Mouse (Mus musculus) lung, adult 2 months (tissue): ENCODE results near the gene Lct. TPM values are rescaled to one million over a fixed set of nuclear protein-coding genes. Genes with fewer than 3 reads are reported as not detected.
"Not testable (repeated sequence)": the region's sequence is repeated elsewhere in the genome, so short reads cannot be mapped to it uniquely, and the experiment has no call there.

Experiments
- DNase-seq: peaks from one replicate; pipeline ENCODE4 v3.0.0; 2022
- H3K4me1 ChIP-seq: fragments of 200-500 bp; 2 replicates; pipeline ENCODE4 v1.6.1; 2011; ENCODE audit warnings: low read length; ENCODE audit not compliant: control insufficient read depth, insufficient read depth
- H3K4me3 ChIP-seq: fragments of 200-500 bp; replicated peaks from 2 replicates; pipeline ENCODE3; 2011; ENCODE audit warnings: low read depth, mild to moderate bottlenecking, control low read depth, low read length; ENCODE audit errors: extremely low read depth
- CTCF ChIP-seq: fragments of 200-500 bp; IDR thresholded peaks from 2 replicates; pipeline ENCODE4 v1.5.1; 2011; ENCODE audit warnings: mild to moderate bottlenecking, low read length, control low read depth; ENCODE audit not compliant: insufficient read depth
- POLR2A ChIP-seq: fragments of 200-500 bp; IDR thresholded peaks from 2 replicates; pipeline ENCODE4 v1.6.1; 2011; ENCODE audit warnings: low read depth, mild to moderate bottlenecking, control low read depth, low read length, borderline replicate concordance; ENCODE audit errors: extremely low read depth
- WGBS: fragments of 180-500 bp; shearing (Covaris S2); methylation state at CpG from one replicate; pipeline ENCODE4 v1.1.7; 2018; 5-methylcytosine and 5-hydroxymethylcytosine counted together
- polyA plus RNA-seq: library from polyadenylated mRNA; depleted of rRNA; stranded (reverse); fragments of >200 nt; gene quantifications from 2 replicates; pipeline ENCODE4 v1.2.3, GENCODE M21; 2012; rRNA removed

Gene Lct
- polyA plus RNA-seq, 1 experiment = 0.17 TPM

DNA sequence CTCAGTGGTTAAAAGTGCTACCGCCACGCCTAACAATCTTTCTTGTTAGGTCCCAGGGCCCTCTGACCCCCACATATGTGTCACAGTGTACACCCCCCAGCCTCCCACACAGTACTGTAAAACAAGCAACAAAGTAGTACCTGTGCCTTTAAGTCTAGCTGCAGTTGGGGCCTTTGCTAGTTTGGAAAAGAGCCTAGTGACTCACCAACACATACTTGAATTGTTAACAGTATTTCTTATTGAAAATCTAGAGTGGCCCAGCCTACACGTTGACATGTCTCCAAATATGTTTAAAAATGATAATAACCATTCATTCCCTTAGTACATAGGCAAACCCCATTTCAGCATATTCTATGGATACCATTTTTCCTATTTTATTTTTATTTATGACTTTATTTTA, 57.4 kb downstream of the Lct start:
- Histone ChIP-seq H3K4me3 (no peak overlapping the region), H3K4me1 (no peaks in the 10 kb centered on the region)
- TF ChIP-seq CTCF (no peak), POLR2A (no peak)
- 81% methylated on average over 3 of the region's 3 CpGs for WGBS
- no peak for DNase-seq

DNA sequence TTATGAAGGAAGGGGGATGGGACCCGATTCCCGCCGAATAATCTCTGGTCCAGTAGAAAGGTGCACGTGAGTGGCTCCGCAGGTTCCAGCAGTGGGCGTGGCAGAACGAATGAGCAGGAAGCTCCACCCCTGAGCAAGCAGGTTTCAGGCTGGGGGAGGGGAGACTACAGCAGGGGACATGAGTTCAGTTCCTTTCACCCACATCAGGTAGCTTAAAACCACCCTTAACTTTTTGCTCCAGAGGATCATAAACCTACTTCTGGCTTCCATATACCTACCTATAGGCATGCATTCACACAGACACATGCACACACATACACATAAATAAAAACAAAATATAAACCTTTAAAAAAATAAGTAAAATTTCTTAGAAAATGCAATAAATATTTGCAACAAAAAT, 61.1 kb downstream of the Lct start:
- 81% methylated on average over 7 of the region's 7 CpGs for WGBS
- not testable (repeated sequence) for DNase-seq

DNA sequence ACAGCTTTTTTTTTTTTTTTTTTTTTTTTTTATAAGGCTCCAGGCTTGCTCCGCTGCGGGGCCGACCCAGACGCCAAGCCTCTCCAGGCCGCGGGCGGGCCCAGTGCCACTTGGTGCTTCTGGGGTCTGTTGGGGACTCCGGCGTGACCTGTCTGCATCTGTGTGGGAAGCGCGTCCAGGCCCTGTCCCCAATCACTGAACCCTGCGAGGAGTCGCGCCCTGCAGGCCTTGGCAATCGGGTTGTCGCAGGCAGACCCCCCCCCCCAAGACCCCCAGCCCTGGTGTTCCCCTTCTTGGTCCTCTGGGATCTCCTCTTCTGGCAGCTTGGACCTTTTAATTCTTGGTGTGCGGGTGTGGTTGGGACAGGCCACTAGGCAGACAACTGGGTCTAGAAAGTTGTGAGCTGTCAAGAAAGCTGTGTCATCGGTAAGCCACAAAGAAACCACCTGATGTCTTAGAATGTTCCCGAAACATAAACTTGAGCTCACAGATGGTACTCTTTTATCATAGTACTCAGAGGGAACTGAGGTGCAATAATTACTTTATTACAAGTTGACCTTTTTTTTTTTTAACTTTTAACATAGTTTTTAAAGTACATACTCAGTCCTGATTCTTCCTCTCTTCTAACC, 83.3 kb downstream of the Lct start:
- H3K4me3 ChIP-seq = peak overlapping the region; percentile 94
- whole genome bisulfite sequencing = 2% methylated on average over 19 of the region's 19 CpGs
- TF ChIP-seq CTCF (no peak), POLR2A (no peak)
- no peak for DNase-seq
- H3K4me1 ChIP-seq = peaks cover 3% of the 10 kb centered on the region

More for the DNA sequence above, 61.1 kb downstream of the Lct start:
- H3K4me1 ChIP-seq, H3K4me3 ChIP-seq: not testable (repeated sequence)

DNA sequence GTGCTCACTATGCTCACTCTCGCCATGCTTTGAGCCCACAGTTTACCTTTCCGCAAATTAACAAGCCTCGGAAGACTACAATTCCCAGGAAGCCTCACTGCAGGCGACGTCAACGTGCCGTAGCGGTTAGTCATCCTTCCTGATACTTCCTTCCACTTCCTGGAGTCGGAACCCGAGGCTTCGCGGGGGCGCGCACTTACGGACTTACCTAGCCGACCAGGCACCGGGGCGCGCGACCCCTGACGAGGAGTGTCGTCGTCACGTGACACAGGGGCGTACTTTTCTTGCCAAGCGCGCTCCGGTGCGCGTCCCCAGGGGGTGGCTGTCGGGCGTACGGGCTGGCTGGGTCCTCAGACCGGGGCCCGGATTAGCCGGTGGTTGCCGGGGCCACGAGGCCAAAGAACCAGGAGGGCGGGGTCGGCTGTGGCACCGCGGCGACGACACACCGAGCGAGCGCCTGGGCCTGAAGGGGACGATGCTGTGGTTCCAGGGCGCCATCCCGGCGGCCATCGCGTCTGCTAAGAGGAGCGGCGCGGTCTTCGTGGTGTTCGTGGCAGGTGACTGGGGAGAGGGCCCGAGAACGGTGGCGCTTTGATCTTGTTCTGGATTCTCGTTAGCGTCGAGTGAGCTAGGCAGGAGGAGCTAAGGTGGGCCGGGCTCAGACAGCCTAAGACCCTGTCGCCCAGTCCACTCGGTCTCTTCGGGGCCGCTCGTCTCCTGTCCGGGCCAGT, 84.0 kb downstream of the Lct start:
- Histone ChIP-seq H3K4me3 (peak overlapping the region; percentile 94), H3K4me1 (peaks cover 3% of the 10 kb centered on the region)
- DNase-seq = peak; percentile 93
- under 1% methylated on average over 71 of the region's 71 CpGs for WGBS
- TF ChIP-seq POLR2A (peak; percentile 70), CTCF (no peak)

DNA sequence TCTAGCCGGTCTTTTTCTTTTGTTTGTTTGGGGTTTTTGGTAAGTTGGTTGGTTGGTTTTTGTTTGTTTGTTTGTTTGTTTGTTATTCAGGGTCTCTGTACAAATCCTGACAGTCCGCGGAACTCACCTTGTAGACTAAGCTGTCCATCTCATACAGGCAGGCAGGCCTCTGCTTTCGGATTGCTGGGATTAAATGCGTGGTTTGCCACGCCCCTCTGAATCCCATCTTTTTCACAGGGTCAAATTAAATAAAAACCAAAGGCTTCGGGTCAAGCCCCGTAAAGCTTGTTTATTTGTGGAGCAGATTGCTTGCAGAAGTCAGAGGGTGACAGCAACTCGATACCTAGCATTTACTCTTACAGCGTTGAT, 84.5 kb downstream of the Lct start, which contains the start of gene Ubxn4:
Gene Ubxn4 (plus strand): TSS at position 338 of the 369 bp plus-strand sequence.
- WGBS = 10% methylated on average over 10 of the region's 10 CpGs
- TF ChIP-seq CTCF (no peak), POLR2A (no peak)
- peak within 1 kb of the TSS; percentile 94 for H3K4me3 ChIP-seq
- no peak for DNase-seq
- peaks cover 3% of the 10 kb centered on the region for H3K4me1 ChIP-seq

DNA sequence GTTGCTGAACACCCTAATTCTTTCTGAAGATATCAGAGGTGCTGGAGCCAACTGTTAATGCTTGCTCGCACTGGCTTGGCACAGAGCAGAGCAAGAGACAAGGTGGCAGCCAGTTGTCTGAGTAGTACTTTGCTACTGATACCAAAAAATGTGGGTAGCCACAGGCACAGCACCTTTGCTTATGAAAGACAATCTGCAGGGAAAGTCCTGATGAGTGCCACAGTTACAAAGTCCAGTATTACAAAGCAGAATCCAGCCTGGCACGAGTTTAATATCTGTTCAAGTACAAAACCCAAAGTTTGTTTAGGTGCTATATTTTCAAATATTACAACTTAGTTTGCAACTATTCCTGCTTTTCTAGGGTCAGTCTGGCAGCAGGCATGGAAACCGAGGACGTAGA, 92.9 kb downstream of the Lct start:
- no peaks in the 10 kb centered on the region for H3K4me1 ChIP-seq
- no peak for TF ChIP-seq CTCF
- TF ChIP-seq POLR2A = no peak
- 96% methylated on average over 4 of the region's 4 CpGs for WGBS
- H3K4me3 ChIP-seq = no peak overlapping the region
- DNase-seq = no peak

Other genes starting within 250 kb of the Lct start
- 0.72 and 1.1 TPM in 2 replicates for gene Zranb3, start 225.3 kb downstream of the Lct start, polyA plus RNA-seq
- 29.8 and 34.2 TPM in 2 replicates for gene R3hdm1, start 225.0 kb downstream of the Lct start, polyA plus RNA-seq
- 17.0 and 19.2 TPM in 2 replicates for gene Ubxn4, start 84.4 kb downstream of the Lct start, polyA plus RNA-seq
- gene Mcm6, start 31.3 kb upstream of the Lct start, polyA plus RNA-seq = 6.9 and 11.5 TPM in 2 replicates
- 8.9 and 12.2 TPM in 2 replicates for gene Dars, start 89.0 kb upstream of the Lct start, polyA plus RNA-seq